Mouse (Mus musculus) liver, postnatal 0 days (tissue): ENCODE results near the gene Ptpro.

Experiments
- CTCF ChIP-seq: sonication (generic); IDR thresholded peaks from 2 replicates; pipeline ENCODE4 v1.5.1; 2016; ENCODE audit warnings: antibody characterized with exemption, low read depth
- EP300 ChIP-seq: IDR thresholded peaks from 2 replicates; pipeline ENCODE4 v1.6.1; 2016; ENCODE audit warnings: antibody characterized with exemption, low read depth, mild to moderate bottlenecking

- TF ChIP-seq CTCF: peak; percentile 27
- no peak for TF ChIP-seq EP300
Observed at GRCm38 (mm10) chr6:137261033-137261432, 8.9 kb downstream of the Ptpro start.
